Mouse (Mus musculus) lung, postnatal 10 days (tissue): ENCODE measurements around the gene Rab8a.

Experiments
- DNase-seq: peaks from one replicate; pipeline ENCODE4 v3.0.0; 2021

Gene Rab8a

GRCm38 (mm10) chr8:72146556-72146955 is 14.4 kb upstream of the Rab8a start:
- no peak for DNase-seq

GRCm38 (mm10) chr8:72147266-72147665 is 13.7 kb upstream of the Rab8a start:
- DNase-seq: no peak

GRCm38 (mm10) chr8:72149056-72149455 is 11.9 kb upstream of the Rab8a start:
- DNase-seq: no peak

GRCm38 (mm10) chr8:72151418-72152078 is 9.5 kb upstream of the Rab8a start:
- DNase-seq: no peak

- no peak for DNase-seq
Measured at GRCm38 (mm10) chr8:72153382-72153781, 7.6 kb upstream of the Rab8a start.

GRCm38 (mm10) chr8:72158096-72158495 is 2.9 kb upstream of the Rab8a start:
- DNase-seq: no peak

- no peak for DNase-seq
Measured at GRCm38 (mm10) chr8:72158726-72159125, 2.3 kb upstream of the Rab8a start.

GRCm38 (mm10) chr8:72160007-72160406 is 993 bp upstream of the Rab8a start:
- no peak for DNase-seq

GRCm38 (mm10) chr8:72162821-72163220 is 1.8 kb downstream of the Rab8a start:
- no peak for DNase-seq

GRCm38 (mm10) chr8:72169098-72169668 is 8.2 kb downstream of the Rab8a start:
- no peak for DNase-seq

GRCm38 (mm10) chr8:72169681-72170249 is 8.8 kb downstream of the Rab8a start:
- DNase-seq: no peak

GRCm38 (mm10) chr8:72177346-72177925 is 16.4 kb downstream of the Rab8a start:
- peak; percentile 88 for DNase-seq

GRCm38 (mm10) chr8:72183554-72184202 is 22.7 kb downstream of the Rab8a start:
- no peak for DNase-seq

GRCm38 (mm10) chr8:72187793-72188331 is 26.9 kb downstream of the Rab8a start:
- no peak for DNase-seq

- peak; percentile 64 for DNase-seq
Measured at GRCm38 (mm10) chr8:72189417-72190214, 28.6 kb downstream of the Rab8a start, which contains the start of gene Hsh2d. Gene Hsh2d, plus strand, starts transcription at chr8:72189638.

- DNase-seq: no peak
Measured at GRCm38 (mm10) chr8:72190215-72190539, 29.2 kb downstream of the Rab8a start.

GRCm38 (mm10) chr8:72192065-72192464 is 31.1 kb downstream of the Rab8a start:
- DNase-seq: no peak

- no peak for DNase-seq
Measured at GRCm38 (mm10) chr8:72197997-72198396, 37.0 kb downstream of the Rab8a start.

GRCm38 (mm10) chr8:72208582-72208981 is 47.6 kb downstream of the Rab8a start:
- no peak for DNase-seq

- no peak for DNase-seq
Measured at GRCm38 (mm10) chr8:72210222-72210621, 49.2 kb downstream of the Rab8a start.

GRCm38 (mm10) chr8:72210710-72211109 is 49.7 kb downstream of the Rab8a start:
- DNase-seq: no peak

GRCm38 (mm10) chr8:72211846-72212245 is 50.8 kb downstream of the Rab8a start:
- DNase-seq: no peak

- no peak for DNase-seq
Measured at GRCm38 (mm10) chr8:72212751-72213150, 51.8 kb downstream of the Rab8a start, which contains the start of gene Cib3. Gene Cib3, minus strand, starts transcription at chr8:72212837.
